Mouse (Mus musculus) erythroblast, embryonic 14.5 days (primary cell): ENCODE data around the gene Gm28051.

Experiments used
- GATA1 ChIP-seq: IDR thresholded peaks from 2 replicates; pipeline ENCODE4 v1.6.1; 2012; ENCODE audit warnings: low read length, inconsistent platforms, mixed read lengths
- TAL1 ChIP-seq: IDR thresholded peaks from 3 replicates; pipeline ENCODE4 v1.6.1; 2012; ENCODE audit warnings: low read length, inconsistent platforms, mixed read lengths

GRCm38 (mm10) chr12:102704457-102705198, 52.9 kb downstream of the Gm28051 start, which contains the start of gene Itpk1:
- TF ChIP-seq TAL1 (no peak), GATA1 (no peak)
